Mouse (Mus musculus) NIH3T3 (cell line): ENCODE data around the gene Il34.

Source experiments
- DNase-seq: peaks from one replicate; pipeline ENCODE4 v3.0.0-alpha.2; 2012; ENCODE audit warnings: low read depth

Il34 gene

DNA sequence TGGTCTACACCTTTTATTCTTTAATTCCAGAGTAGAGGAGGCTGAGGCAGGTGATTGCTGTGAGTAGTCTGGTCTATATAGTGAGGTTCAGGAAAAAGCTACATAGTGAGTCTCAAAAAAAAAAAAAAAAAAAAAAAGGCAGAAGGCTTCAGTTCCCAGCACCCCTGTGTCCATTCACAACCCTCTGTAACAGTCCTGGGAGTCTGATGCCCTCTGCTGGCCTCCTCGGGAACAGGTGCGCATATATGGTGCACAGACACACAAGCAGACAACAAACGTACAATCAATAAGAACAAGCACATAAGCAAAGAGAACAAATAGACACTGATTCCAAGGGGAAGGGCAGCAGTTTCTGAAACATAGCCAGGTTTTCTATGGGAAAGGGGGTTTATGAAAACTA, 29.4 kb downstream of the Il34 start:
- DNase-seq: no peak

DNA sequence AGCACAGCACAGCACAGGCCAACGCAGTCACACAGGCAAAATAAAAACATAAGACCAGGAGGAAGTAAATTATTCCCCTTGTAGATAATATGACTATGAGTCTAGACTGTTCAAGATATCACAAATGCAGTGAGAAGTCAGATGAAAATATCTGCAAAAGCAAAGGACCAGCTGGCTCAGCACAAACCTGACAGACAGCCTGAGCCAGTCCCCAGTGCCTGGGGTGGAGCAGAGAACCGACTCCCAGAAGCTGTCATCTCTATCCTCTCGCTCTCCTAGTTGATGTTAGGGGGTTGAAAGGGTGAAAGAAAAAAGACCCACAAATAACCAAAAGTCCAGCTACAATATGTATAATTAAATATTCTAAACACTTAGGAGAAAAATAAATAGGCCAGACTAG, 30.0 kb downstream of the Il34 start:
- no peak for DNase-seq

DNA sequence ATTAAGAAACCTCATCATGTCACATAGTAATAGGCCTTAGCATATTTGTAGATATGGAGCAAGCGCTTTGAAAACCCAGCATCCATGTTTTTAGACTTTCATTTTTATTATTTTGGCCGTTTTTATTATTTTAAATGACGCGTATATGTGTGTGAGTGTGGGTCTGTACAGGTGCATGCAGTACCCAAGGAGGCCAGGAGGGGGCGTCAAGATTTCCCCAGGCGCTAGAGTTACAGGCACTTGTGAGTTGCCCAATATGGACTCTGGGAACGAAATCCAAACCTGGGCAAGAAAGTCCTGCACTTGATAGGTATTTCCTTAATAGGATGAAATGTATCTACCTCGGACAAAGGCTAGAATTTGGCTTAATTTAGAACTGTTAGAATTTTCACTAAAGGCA, 30.4 kb downstream of the Il34 start:
- DNase-seq: no peak

DNA sequence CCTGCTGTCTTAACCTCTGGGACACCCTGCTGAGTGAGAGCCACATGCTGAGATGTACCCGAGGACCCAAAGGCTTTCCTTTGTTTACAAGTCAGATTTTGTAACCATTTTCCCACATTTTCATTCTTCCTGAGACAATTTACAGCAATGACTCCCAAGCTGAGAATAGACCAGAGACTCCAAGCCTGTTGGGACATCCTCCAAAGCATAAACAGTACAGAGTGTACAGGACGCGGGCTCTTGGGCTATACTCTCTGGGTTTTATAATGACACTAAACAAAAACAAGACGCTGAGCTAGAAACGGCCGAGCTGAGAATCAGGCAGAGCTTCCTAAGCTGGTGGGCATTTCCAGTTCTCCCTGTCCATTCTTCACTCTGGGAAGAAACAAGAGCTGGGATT, 31.0 kb downstream of the Il34 start:
- DNase-seq: no peak

DNA sequence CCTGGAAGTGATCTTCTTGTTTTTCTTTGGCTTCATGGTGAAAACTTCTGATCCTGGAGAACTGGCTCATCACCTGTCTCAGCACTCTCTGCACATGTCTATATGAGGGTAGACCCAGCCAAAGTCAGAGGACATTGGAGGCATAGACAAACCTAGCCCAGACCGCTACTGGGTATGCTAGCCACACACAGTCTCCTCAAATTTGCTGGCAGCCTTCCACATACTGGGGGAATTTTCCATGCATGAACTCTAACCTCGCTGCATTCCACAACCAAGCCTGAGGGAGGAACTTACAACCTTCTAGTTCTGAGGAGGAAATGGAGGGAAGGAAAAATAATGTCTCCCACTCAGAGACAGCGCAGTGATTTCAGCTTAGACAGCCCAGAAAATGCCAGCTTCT, 31.7 kb downstream of the Il34 start:
- peak; percentile 53 for DNase-seq

DNA sequence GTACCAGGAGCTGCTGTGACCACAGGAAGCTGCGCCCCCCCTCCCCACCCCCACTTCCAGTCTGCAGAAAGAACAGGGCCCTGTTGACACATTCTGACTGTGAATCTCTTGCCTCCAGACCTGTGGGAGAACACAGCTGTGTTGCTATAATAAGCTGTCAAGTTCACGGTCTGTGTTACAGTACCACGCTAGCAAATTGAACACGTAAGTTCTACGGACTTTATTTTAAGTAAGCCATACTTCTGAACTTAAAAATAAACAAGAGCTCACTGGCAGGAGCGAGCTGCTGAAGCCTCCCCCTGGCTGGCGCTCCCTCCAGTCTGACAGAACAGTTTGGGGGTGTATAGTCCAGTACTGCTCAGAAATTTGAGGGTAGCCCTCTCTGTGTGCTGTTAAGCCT, 33.3 kb downstream of the Il34 start:
- no peak for DNase-seq

DNA sequence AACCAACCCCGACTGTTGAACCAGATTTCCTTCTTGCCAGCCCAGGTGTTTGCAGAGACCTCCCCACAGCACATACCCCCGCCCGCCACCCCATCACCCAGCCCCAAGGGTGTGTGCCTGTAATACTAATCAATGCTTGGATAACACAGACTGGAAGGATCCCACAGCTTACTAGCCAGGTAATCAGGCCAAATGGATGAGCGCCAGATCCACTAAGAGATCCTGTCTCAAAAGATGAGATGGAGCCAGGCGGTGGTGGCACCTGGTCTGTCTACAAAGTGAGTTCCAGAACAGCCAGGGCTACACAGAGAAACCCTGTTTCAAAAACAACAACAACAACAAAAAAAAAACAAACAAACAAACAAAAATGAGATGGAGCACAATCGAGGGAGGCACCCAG, 38.5 kb downstream of the Il34 start:
- no peak for DNase-seq

DNA sequence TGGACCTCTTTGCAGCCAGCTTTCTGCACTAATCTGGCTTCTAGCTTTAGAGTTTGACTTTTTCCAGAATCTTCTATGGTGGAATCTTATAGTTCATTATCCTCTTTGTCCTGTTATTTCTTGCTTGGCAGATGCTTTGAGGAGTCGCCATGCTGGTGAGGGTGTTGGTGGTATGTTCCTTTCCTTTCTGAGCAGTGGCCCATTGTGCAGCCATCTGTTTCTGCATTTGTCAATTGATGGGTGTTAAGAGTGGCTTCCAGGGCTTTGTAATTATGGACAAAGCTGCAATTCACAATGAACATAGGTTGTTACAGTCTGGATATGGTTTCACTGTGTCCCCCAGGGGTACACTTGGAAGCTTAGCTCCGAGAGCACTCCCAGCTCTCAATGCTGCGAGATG, 41.1 kb downstream of the Il34 start:
- no peak for DNase-seq

DNA sequence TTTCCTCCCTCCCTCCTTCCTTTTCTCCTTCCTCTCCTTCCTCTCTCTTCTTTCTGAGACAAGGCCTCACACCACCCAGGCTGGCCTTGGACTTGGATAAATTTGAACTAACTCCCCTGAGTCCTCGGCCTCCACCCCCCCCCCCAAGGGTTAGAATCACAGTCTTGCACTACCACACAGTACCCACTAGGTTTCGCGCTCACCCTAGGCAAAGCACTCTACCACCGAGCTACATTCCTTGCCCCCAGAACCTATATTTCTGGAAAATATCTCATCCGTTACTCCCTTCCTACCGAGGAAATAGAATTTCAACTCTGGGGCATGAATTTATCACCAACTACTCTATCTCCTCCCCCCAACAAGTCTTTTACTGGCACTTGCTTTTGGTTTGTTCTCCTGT, 43.7 kb downstream of the Il34 start:
- DNase-seq: peak; percentile 61

DNA sequence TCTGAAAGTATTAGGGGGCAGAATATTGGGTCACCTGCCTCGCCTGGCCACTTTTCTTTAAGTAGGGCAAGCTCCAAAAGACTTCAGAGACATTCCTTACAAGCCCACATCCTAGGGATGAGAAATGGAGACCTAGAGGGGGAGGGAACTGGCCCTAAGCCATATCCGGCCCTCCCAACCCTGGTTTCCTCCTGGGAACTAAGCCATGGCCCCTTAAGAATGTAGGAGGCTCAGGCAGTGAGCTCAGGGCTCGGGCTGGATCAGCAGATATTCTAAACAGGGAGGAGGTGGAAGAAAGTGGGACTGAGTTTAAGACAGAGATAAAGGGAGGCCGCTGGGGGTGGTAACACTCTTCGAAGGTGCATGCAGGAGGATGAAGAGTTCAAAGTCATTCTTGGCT, 44.5 kb downstream of the Il34 start:
- DNase-seq: peak; percentile 74

DNA sequence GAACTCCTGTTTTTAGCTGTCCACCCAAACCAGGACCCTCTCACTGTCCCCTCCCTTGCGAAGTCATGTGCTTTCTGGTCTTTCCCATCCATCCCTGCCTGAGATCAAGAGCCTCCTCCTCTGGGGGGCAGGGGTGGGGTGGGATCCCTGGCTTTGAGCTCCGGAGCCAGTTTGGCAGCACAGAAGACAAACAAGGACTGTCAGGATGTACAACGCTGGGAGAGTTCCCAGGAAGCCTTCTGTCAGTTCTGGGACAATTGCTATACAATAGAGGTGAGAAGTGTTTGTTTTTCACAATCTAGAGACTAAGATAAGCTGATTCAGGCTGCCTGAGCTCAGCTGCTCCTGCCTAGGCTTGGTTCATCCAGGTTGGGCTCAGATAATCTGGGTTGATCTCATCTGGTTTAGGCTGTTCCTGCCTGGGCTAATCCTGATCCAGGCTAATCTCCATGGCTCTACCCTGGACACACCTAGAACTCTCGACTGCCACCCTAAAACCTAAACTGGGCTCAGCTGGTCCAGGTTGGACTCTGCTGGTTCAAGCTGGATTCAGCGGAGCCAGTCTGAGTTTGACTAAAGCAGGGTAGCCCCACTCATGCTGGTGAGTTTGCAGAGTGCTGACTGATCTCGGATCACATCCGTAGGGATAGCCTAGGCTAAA, 45.3 kb downstream of the Il34 start:
- DNase-seq: no peak

DNA sequence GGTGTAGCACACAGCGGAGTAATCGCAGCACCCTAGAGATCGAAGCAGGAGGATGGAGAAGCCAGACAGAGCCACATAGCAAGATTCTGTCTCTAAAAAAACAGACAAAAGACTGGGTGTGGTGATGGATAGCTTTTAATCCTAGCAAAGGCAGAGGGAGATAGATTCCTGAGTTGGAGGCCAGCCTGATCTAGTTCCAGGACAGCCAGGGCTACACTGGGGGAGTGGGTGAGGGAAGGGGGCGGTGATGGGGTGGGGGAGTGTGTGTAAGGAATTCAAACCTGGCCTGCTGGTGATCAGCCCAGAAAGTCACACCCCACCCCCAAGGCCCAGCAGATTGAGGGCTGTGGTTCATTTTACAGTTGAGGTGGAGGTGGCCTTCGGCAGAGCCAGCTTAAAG, 49.5 kb downstream of the Il34 start:
- no peak for DNase-seq

DNA sequence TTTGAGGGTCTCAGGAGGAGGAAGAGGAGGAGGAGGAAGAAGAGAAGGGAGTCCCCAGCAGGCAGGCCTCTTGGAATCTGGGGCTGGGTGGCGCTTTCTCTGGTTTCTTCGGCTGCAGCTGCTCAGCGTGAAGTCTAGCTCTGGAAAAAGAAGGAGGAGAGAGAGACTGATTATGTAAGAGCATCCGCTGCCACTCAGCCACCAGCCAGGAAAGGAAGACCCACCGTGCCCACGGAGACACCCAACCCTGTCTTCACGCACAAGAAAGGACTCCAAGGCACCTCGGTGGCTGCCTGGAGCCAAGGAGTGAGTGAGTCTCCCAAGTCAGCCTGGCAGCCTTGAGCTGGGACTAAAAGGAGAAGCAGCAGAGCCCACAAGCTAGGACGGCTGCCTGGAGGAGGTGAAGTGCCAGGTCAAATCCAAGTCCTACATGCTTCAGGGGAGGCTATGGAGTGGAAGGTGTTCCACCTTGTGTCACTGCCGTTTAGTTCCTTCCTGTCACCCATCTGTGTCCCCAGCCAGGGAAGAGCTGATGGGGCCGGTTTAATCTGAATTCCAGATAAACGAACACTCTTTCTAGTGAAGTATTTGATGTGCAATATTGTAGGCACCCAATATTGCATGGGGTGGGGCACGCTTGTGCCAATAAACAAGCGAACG, 50.1 kb downstream of the Il34 start:
- no peak for DNase-seq

DNA sequence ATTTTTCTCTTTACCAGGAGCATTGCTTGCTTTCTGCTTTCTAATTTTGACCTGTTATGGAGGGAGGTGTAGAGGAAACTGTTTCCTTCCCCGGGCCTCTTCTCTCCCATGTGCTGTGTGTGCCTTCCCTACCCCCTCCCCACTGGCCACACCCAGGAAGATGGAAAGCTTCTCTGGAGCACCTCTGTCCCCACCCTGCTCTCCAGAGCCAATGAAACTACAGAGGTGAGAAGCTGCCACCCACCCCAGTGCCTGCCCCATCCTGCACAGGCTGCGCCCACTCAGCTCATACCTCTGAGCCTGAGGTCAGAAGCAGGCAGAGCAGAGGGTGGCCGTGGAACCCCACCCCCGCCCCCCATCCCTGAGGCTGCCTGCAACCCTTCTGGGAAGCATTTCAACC, 51.0 kb downstream of the Il34 start:
- DNase-seq: no peak

DNA sequence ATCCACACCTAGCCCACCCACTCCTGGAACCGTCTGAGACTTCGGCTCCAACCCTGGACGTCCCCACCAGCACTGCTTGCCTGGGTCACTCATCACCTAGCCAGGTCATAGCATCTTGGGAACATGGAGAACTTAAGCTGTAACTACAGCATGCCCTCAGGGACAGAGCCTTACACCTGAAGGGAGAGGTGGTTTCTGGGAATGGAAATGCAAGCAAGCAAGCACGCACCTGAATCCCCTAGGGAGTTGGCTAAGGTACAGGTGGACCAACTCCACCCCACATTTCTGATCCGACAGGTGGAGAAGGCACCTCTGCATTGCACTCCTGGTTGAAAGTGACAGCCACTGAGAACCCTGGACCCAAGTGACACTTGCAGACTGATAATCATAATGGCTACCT, 54.2 kb downstream of the Il34 start:
- DNase-seq: no peak

DNA sequence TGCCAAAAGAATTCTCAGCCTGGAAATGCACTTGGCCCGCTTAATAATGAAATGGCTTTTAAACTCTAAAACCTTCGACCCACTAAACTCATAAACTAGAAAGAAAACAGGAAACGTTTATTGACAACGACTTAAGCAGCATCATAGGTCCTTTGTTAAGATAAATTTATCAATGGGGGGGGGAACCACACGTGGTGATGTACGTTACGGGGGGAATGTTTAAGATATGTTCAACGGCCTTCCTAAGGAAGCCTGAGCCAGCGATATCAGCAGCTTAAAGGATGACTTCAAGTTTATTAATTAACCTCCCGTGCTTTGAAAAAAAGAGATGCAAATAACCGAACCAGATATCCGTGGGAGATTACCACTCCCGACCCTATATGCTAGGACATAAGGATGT, 55.5 kb downstream of the Il34 start:
- DNase-seq: no peak

DNA sequence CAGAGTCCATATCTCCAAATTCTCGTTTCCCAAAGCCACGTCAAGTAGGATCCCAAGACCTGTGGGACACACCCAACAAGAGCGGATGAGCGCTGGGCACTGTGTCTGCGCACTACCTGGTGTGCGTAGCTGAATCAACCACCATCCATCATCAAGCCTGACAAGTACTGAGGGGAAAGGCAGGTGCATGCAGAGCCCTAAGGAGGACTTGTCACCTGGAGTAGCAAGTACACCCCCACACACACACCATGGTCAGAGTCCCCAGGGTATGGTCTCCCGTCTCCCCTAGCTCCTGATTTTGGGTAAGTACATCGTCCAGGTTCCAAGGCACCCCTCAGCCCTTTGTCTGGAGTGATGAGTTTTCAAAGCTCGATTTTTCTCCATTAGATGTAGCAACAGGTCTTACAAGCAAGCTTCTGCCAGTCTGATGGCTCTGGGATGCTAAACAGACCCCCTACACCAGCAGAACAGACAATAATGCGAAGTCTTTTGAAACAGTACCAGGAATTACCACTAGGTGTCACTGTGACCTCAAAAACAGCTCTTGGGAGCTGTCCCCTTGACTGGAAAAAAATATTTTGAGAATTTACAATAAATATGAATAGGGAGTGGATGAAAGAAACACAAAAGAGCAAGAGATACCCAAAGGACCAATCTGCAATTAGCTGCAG, 56.1 kb downstream of the Il34 start:
- peak; percentile 90 for DNase-seq

DNA sequence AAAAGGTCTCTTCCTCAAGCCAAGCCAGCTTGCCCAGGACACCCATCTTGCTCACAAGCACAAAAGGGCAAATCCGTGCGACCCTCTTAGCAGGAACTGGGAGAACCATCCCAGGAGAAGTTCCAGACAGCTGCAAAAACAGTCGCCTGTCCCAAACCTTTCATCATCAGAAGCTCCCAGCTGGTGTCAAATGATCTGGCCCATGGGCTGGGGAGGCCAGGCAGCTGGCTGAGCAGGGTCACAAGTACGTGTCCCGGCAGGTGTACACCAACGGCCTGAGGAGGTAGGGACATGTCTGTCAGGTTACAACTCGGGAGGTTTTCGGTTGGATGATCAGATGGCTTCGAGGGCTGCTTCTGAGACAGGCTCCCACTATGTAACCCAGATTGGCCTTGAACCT, 59.1 kb downstream of the Il34 start:
- no peak for DNase-seq

DNA sequence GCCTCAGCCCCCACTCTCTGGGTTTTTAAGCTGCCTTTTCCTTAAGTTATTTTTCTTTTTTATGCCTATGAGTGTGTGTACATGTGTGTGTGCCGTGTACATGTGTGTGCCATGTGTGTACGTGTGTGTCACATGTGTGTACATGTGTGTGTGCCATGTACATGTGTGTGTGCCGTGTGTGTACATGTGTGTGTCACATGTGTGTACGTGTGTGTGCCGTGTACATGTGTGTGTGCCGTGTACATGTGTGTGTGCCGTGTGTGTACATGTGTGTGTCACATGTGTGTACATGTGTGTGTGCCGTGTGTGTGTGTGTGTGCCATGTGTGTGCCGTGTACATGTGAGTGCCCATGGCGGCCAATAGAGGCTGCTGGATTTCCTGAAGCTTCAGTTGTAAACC, 60.6 kb downstream of the Il34 start:
- no peak for DNase-seq

DNA sequence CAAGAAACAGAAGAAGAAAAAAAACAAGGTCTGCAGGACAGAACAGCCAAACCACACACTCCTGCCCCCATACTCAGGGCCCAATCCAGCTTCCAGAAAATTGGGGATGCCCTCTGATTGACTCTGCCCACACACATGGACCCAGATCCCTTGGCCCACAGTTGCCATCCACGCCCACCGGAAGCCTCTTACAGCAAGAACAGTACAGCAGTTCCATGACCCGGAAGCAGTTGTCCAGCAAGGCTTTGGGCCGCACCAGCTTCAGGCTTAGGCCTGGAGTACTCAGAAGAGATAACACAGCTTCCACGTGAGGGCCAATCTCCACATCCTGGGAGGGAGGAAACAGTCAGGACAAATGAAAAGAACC, 63.3 kb downstream of the Il34 start:
- no peak for DNase-seq

DNA sequence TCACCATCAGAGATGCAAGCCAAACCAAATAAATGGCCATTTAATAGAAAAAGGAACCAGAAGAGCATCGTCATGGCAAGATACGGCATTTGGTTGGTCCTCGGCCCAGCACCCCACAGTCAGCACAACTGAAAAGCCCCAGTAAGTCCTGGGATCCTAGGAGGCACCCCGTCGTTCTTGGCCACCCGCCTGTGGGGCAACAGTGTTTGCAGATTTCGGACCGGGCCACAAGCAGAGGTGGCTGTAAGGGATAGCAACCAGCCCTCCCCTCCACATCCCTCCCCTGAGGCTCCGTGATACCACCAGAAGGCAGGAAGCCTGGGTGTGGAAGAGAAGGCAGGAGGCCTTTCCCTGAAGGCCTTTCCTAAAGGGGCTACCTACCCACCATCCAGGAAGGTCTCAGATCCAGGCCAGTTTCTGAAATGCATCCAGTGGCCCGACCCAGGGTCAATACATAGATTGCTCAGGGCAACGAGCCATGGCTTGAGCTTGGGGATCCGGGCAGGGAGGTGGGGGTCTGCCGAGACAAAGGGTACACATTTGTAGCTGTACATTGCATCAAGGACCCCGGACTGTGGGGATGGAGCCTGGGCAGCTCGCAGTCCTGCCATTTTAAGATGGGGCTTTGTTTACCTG, 63.8 kb downstream of the Il34 start:
- DNase-seq: no peak

DNA sequence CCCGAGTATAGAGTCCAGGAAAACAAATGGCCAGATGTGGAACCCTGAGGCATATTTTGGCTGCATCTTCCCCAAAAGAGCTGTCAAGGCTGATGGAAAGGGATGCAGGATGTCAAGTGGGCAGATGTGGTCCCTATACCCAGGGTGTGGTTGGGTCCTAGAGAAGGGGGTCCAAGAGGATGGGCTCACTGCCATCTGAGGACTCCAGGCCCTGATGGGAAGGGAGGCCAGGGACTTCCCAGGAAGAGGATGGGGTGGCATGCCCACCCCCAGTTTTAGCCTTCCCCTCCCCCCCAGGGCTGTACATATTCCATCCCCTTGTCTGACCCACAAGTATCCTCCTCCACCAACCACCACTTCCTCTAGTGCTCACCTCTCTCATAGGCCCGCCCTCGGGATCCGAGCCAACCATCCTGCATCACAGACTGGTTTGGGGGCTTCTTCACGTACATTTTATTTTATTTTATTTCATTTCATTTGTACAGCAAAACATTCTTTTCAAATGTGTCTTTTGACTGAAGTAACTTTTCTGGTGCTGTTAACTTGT, 65.0 kb downstream of the Il34 start:
- DNase-seq: no peak

DNA sequence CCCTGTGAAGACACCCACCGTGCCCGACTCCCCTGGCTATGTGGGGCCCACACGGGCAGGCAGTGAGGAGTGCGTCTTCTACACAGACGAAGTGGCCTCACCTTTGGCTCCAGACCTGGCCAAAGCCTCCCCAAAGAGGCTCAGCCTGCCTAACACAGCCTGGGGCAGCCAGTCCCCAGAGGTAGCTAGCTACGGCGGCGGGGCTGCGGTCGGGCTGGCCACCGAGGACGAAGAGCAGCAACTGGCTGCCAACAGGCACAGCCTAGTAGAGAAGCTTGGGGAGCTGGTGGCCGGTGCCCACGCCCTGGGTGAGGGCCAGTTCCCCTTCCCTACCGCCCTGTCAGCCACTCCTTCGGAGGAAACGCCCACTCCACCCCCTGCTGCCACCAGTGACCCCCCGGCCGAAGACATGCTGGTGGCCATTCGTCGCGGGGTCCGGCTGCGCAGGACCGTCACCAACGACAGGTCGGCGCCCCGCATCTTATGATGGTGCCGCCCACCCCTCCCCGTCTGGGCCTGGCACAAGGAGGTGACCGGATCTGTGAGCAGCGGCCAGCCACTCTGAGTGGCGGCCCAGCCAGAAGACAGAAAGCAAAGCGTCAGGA, 67.0 kb downstream of the Il34 start:
- no peak for DNase-seq
